Mouse (Mus musculus): ENCODE data around the gene Birc3. TPM values are rescaled to one million over a fixed set of nuclear protein-coding genes. Genes with fewer than 3 reads are reported as not detected.
A peak's percentile ranks its signal among the peaks of the same experiment; 100 is the strongest.

The Birc3 gene
- polyA plus RNA-seq, 1 experiment from 2014 or later = 11.7 TPM

- H3K4me2 ChIP-seq (replicated peaks) = no peak overlapping the region
- ATAC-seq = no peak
- WGBS = 82% methylated on average over 1 of the region's 1 CpGs
- H3K27me3 ChIP-seq (replicated peaks) = no peaks in the 10 kb centered on the region
- peaks cover 6% of the 10 kb centered on the region; the same call in 1 of the 2 replicates for H3K4me1 ChIP-seq (replicated peaks)
- no peak overlapping the region for H3K27ac ChIP-seq
- H3K36me3 ChIP-seq = 0 out of 2 replicates have a peak, but pooled peaks cover 3% of the 10 kb centered on the region
- no peaks in the 10 kb centered on the region for H3K9me3 ChIP-seq
- H3K9ac ChIP-seq = no peak overlapping the region
- no peak overlapping the region for H3K4me3 ChIP-seq (replicated peaks)
Measured at GRCm38 (mm10) chr9:7835302-7835701, 37.7 kb downstream of the Birc3 start.

GRCm38 (mm10) chr9:7833421-7833820, 39.6 kb downstream of the Birc3 start:
- Histone ChIP-seq H3K4me2 (replicated peaks) (peak overlapping the region; percentile 14; the same call in 1 of the 2 replicates), H3K9me3 (no peaks in the 10 kb centered on the region), H3K4me1 (replicated peaks) (peaks cover 6% of the 10 kb centered on the region; the same call in 1 of the 2 replicates), H3K9ac (no peak overlapping the region), H3K4me3 (replicated peaks) (no peak overlapping the region), H3K27me3 (replicated peaks) (no peaks in the 10 kb centered on the region), H3K36me3 (0 out of 2 replicates have a peak, but pooled peaks cover 3% of the 10 kb centered on the region), H3K27ac (no peak overlapping the region)
- WGBS = 87% methylated on average over 6 of the region's 6 CpGs
- ATAC-seq = no peak

DNA sequence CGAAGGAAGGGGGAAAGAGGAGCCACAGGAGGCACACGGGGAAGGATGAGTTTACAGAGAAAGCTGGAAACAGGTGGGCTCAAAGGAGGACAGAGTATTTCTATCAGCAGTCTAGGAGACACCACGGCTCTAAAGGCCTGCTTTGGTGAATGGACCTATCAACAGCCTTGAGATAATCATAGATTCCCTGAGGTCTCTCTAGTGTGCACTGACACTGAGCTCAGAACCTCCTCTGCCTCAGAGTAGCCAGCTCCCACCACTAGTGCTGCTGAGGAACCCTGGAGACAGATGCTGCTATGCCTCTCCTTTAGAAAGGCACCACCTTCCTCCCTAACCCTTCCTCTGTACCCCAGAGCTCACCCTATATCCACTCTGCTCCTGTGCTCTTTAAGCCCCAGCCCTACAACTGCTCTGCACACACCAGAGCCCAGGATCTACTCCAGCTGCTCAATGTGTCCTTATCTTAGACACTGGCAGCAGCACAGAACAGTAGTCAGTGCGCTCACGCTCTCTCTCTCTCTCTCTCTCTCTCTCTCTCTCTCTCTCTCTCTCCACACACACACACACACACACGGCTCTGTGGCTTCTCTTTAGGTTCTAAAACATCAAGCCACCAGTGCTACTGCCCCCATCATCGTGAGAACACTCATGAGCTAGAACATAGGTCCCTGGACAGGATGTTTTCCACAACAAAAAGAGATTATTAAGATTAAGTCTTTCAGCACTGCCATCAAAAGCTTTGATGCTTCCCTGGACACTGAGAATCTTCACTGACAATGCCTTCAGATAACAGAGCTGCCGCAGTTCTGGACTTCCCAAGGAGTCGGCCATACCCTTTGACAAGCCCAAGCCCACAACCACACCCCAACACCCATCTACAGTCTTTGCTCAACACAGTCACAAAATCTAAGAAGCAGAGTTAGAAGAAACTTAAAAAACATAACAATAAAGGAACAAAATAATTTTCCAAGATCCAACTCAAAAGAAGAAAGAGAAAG, 43.2 kb downstream of the Birc3 start:
- Histone ChIP-seq H3K9ac (no peak overlapping the region), H3K27ac (no peak overlapping the region), H3K4me1 (replicated peaks) (peaks cover 6% of the 10 kb centered on the region; the same call in 1 of the 2 replicates), H3K4me2 (replicated peaks) (no peak overlapping the region), H3K27me3 (replicated peaks) (no peaks in the 10 kb centered on the region), H3K36me3 (peaks cover 2% of the 10 kb centered on the region; the same call in 1 of the 2 replicates), H3K4me3 (replicated peaks) (no peak overlapping the region), H3K9me3 (no peaks in the 10 kb centered on the region)
- 67% methylated on average over 9 of the region's 9 CpGs for WGBS
- peak; percentile 71 for ATAC-seq

GRCm38 (mm10) chr9:7828706-7829105, 44.3 kb downstream of the Birc3 start:
- Histone ChIP-seq H3K4me3 (replicated peaks) (no peak overlapping the region), H3K36me3 (no peaks in the 10 kb centered on the region; the same call in 1 of the 2 replicates), H3K9ac (no peak overlapping the region), H3K4me2 (replicated peaks) (no peak overlapping the region), H3K9me3 (no peaks in the 10 kb centered on the region), H3K4me1 (replicated peaks) (peaks cover 6% of the 10 kb centered on the region; the same call in 1 of the 2 replicates), H3K27ac (no peak overlapping the region), H3K27me3 (replicated peaks) (no peaks in the 10 kb centered on the region)
- 92% methylated on average over 4 of the region's 4 CpGs for WGBS
- ATAC-seq = no peak

GRCm38 (mm10) chr9:7824916-7825315, 48.1 kb downstream of the Birc3 start:
- 92% methylated on average over 5 of the region's 5 CpGs for WGBS
- Histone ChIP-seq H3K9me3 (no peaks in the 10 kb centered on the region), H3K27ac (no peak overlapping the region), H3K4me1 (replicated peaks) (no peaks in the 10 kb centered on the region), H3K4me3 (replicated peaks) (no peak overlapping the region), H3K27me3 (replicated peaks) (no peaks in the 10 kb centered on the region), H3K4me2 (replicated peaks) (no peak overlapping the region), H3K36me3 (no peaks in the 10 kb centered on the region; the same call in 1 of the 2 replicates), H3K9ac (no peak overlapping the region)
- no peak for ATAC-seq

- Histone ChIP-seq H3K4me1 (replicated peaks) (no peaks in the 10 kb centered on the region), H3K36me3 (no peaks in the 10 kb centered on the region; the same call in 1 of the 2 replicates), H3K27ac (no peak overlapping the region), H3K4me2 (replicated peaks) (no peak overlapping the region), H3K9me3 (no peaks in the 10 kb centered on the region), H3K9ac (no peak overlapping the region), H3K4me3 (replicated peaks) (no peak overlapping the region), H3K27me3 (replicated peaks) (no peaks in the 10 kb centered on the region)
- ATAC-seq = no peak
- 80% methylated on average over 3 of the region's 3 CpGs for WGBS
Measured at GRCm38 (mm10) chr9:7822758-7823157, 50.2 kb downstream of the Birc3 start.

GRCm38 (mm10) chr9:7805101-7805506, 67.9 kb downstream of the Birc3 start:
- Histone ChIP-seq H3K9me3 (no peaks in the 10 kb centered on the region), H3K27me3 (replicated peaks) (no peaks in the 10 kb centered on the region), H3K4me3 (replicated peaks) (no peak overlapping the region), H3K27ac (no peak overlapping the region), H3K4me2 (replicated peaks) (no peak overlapping the region), H3K36me3 (no peaks in the 10 kb centered on the region), H3K4me1 (replicated peaks) (no peaks in the 10 kb centered on the region), H3K9ac (no peak overlapping the region)
- WGBS = 65% methylated on average over 5 of the region's 5 CpGs
- peak; percentile 80 for ATAC-seq

Other genes with a start within 250 kb of the Birc3 start
- gene Mmp20, start 245.0 kb downstream of the Birc3 start, polyA plus RNA-seq (2015; fragmentation: Nextera tagmentation; extraction: Ambion mirVana) = 0.14 and 0.21 TPM in 2 replicates
- gene Mmp7, start 181.1 kb downstream of the Birc3 start, polyA plus RNA-seq (2015; fragmentation: Nextera tagmentation; extraction: Ambion mirVana) = 0.58 and 0.88 TPM in 2 replicates
- 68.8 and 78.8 TPM in 2 replicates for gene Tmem123, start 109.1 kb downstream of the Birc3 start, polyA plus RNA-seq (2015; fragmentation: Nextera tagmentation; extraction: Ambion mirVana)
- gene Birc2, start 36.1 kb downstream of the Birc3 start, polyA plus RNA-seq (2015; fragmentation: Nextera tagmentation; extraction: Ambion mirVana) = 28.9 and 32.1 TPM in 2 replicates
- 25.3 and 25.9 TPM in 2 replicates for gene Yap1, start 131.4 kb upstream of the Birc3 start, polyA plus RNA-seq (2015; fragmentation: Nextera tagmentation; extraction: Ambion mirVana)
- gene Cfap300, start 169.6 kb upstream of the Birc3 start, polyA plus RNA-seq (2015; fragmentation: Nextera tagmentation; extraction: Ambion mirVana) = 7.6 and 8.6 TPM in 2 replicates